Mouse (Mus musculus) forebrain, embryonic 13.5 days (tissue): ENCODE measurements around the gene Epha4. TPM values are rescaled to one million over a fixed set of nuclear protein-coding genes. Genes with fewer than 3 reads are reported as not detected.

Experiments
- ATAC-seq: fragments of 200-750 bp; cut with Nextera tagmentation; 2 replicates; pipeline ENCODE4 v1.8.0; 2017
- H3K27ac ChIP-seq: fragments of 300-500 bp; sonication (generic); 2 replicates; pipeline ENCODE4 v1.5.1; 2015; ENCODE audit warnings: inconsistent platforms, mild to moderate bottlenecking, moderate library complexity
- H3K27me3 ChIP-seq: fragments of 300-500 bp; sonication (generic); 2 replicates; pipeline ENCODE4 v1.6.1; 2015; ENCODE audit warnings: mild to moderate bottlenecking, inconsistent platforms
- H3K36me3 ChIP-seq: fragments of 300-500 bp; sonication (generic); 2 replicates; pipeline ENCODE4 v1.6.1; 2015; ENCODE audit warnings: mild to moderate bottlenecking, inconsistent platforms; ENCODE audit not compliant: poor library complexity, severe bottlenecking
- H3K4me1 ChIP-seq: fragments of 300-500 bp; sonication (generic); 2 replicates; pipeline ENCODE4 v1.6.1; 2015; ENCODE audit warnings: inconsistent platforms
- H3K4me2 ChIP-seq: fragments of 300-500 bp; sonication (generic); 2 replicates; pipeline ENCODE4 v1.6.1; 2015; ENCODE audit warnings: inconsistent platforms, mild to moderate bottlenecking, moderate library complexity
- H3K4me3 ChIP-seq: fragments of 300-500 bp; sonication (generic); 2 replicates; pipeline ENCODE4 v1.5.1; 2015; ENCODE audit warnings: mild to moderate bottlenecking, inconsistent platforms
- H3K9ac ChIP-seq: fragments of 300-500 bp; sonication (generic); 2 replicates; pipeline ENCODE4 v1.6.1; 2015; ENCODE audit warnings: mild to moderate bottlenecking, inconsistent platforms
- H3K9me3 ChIP-seq: fragments of 300-500 bp; sonication (generic); replicated peaks from 2 replicates; pipeline ENCODE4 v1.6.1; 2016; ENCODE audit warnings: inconsistent platforms
- WGBS: fragments of 180-500 bp; shearing (Covaris S2); methylation state at CpG from one replicate; pipeline ENCODE4 v1.1.7; 2015; 5-methylcytosine and 5-hydroxymethylcytosine counted together
- polyA plus RNA-seq: library from polyadenylated mRNA; unstranded; fragments of >200 nt; fragmentation: Nextera tagmentation; extraction: Ambion mirVana; gene quantifications from 2 replicates; pipeline ENCODE4 v1.2.1, GENCODE M21; 2015

The Epha4 gene
- polyA plus RNA-seq, 1 experiment from 2014 or later: 83.6 TPM

- H3K36me3 ChIP-seq: peaks cover 6% of the 10 kb centered on the region; the same call in 1 of the 2 replicates
- no peak overlapping the region for H3K9ac ChIP-seq
- no peak overlapping the region for H3K4me2 ChIP-seq
- H3K4me1 ChIP-seq: peaks cover 38% of the 10 kb centered on the region
- no peak overlapping the region for H3K27ac ChIP-seq
- H3K27me3 ChIP-seq: no peaks in the 10 kb centered on the region
- WGBS: 69% methylated on average over 5 of the region's 5 CpGs
- no peaks in the 10 kb centered on the region for H3K9me3 ChIP-seq
- H3K4me3 ChIP-seq: no peak overlapping the region
- no peak for ATAC-seq
Measured at GRCm38 (mm10) chr1:77471447-77471846, 43.4 kb downstream of the Epha4 start.

- Histone ChIP-seq H3K27ac (no peak overlapping the region), H3K9me3 (no peaks in the 10 kb centered on the region), H3K27me3 (no peaks in the 10 kb centered on the region), H3K4me3 (no peak overlapping the region), H3K4me2 (no peak overlapping the region), H3K4me1 (peaks cover 38% of the 10 kb centered on the region), H3K36me3 (peaks cover 6% of the 10 kb centered on the region; the same call in 1 of the 2 replicates), H3K9ac (no peak overlapping the region)
- no peak for ATAC-seq
- WGBS: 62% methylated on average over 5 of the region's 5 CpGs
Measured at GRCm38 (mm10) chr1:77471037-77471436, 43.9 kb downstream of the Epha4 start.

GRCm38 (mm10) chr1:77468717-77469314 is 46.1 kb downstream of the Epha4 start:
- WGBS: 75% methylated on average over 5 of the region's 5 CpGs
- Histone ChIP-seq H3K4me1 (peaks cover 47% of the 10 kb centered on the region), H3K9me3 (no peaks in the 10 kb centered on the region), H3K4me3 (no peak overlapping the region), H3K27ac (no peak overlapping the region), H3K4me2 (no peak overlapping the region), H3K36me3 (peaks cover 3% of the 10 kb centered on the region; the same call in 1 of the 2 replicates), H3K27me3 (no peaks in the 10 kb centered on the region), H3K9ac (no peak overlapping the region)
- no peak for ATAC-seq

- Histone ChIP-seq H3K4me1 (peaks cover 51% of the 10 kb centered on the region), H3K27ac (no peak overlapping the region), H3K9me3 (no peaks in the 10 kb centered on the region), H3K27me3 (no peaks in the 10 kb centered on the region), H3K4me3 (no peak overlapping the region), H3K9ac (no peak overlapping the region), H3K4me2 (no peak overlapping the region), H3K36me3 (no peaks in the 10 kb centered on the region)
- 83% methylated on average over 4 of the region's 4 CpGs for WGBS
- no peak for ATAC-seq
Measured at GRCm38 (mm10) chr1:77465524-77465923, 49.4 kb downstream of the Epha4 start.

- Histone ChIP-seq H3K4me2 (no peak overlapping the region), H3K9ac (no peak overlapping the region), H3K9me3 (no peaks in the 10 kb centered on the region), H3K27ac (no peak overlapping the region), H3K27me3 (no peaks in the 10 kb centered on the region), H3K4me1 (peaks cover 46% of the 10 kb centered on the region), H3K4me3 (no peak overlapping the region), H3K36me3 (no peaks in the 10 kb centered on the region)
- no peak for ATAC-seq
- WGBS: 73% methylated on average over 1 of the region's 1 CpGs
Measured at GRCm38 (mm10) chr1:77464108-77464507, 50.8 kb downstream of the Epha4 start.

GRCm38 (mm10) chr1:77461877-77462615 is 52.8 kb downstream of the Epha4 start:
- H3K36me3 ChIP-seq: no peaks in the 10 kb centered on the region
- WGBS: 6% methylated on average over 3 of the region's 3 CpGs
- no peak overlapping the region for H3K4me2 ChIP-seq
- no peak overlapping the region; the same call in 1 of the 2 replicates for H3K27ac ChIP-seq
- H3K27me3 ChIP-seq: no peaks in the 10 kb centered on the region
- H3K9ac ChIP-seq: no peak overlapping the region
- H3K4me1 ChIP-seq: peaks cover 62% of the 10 kb centered on the region
- ATAC-seq: no peak
- no peaks in the 10 kb centered on the region for H3K9me3 ChIP-seq
- H3K4me3 ChIP-seq: no peak overlapping the region

- 68% methylated on average over 11 of the region's 11 CpGs for WGBS
Measured at GRCm38 (mm10) chr1:77460831-77461629, 53.9 kb downstream of the Epha4 start.

GRCm38 (mm10) chr1:77458751-77459385 is 56.0 kb downstream of the Epha4 start:
- no peak overlapping the region for H3K4me3 ChIP-seq
- H3K27me3 ChIP-seq: no peaks in the 10 kb centered on the region
- H3K27ac ChIP-seq: no peak overlapping the region
- no peaks in the 10 kb centered on the region for H3K9me3 ChIP-seq
- no peak overlapping the region for H3K9ac ChIP-seq
- no peaks in the 10 kb centered on the region for H3K36me3 ChIP-seq
- H3K4me2 ChIP-seq: no peak overlapping the region
- no peak for ATAC-seq
- WGBS: 75% methylated on average over 7 of the region's 7 CpGs
- peaks cover 48% of the 10 kb centered on the region for H3K4me1 ChIP-seq

More at GRCm38 (mm10) chr1:77460831-77461629, 53.9 kb downstream of the Epha4 start:
- H3K27ac ChIP-seq: no peak overlapping the region
- no peak overlapping the region for H3K4me3 ChIP-seq
- no peaks in the 10 kb centered on the region for H3K27me3 ChIP-seq
- H3K4me1 ChIP-seq: peaks cover 64% of the 10 kb centered on the region
- no peak overlapping the region for H3K4me2 ChIP-seq
- no peaks in the 10 kb centered on the region for H3K36me3 ChIP-seq
- H3K9ac ChIP-seq: no peak overlapping the region
- no peaks in the 10 kb centered on the region for H3K9me3 ChIP-seq
- ATAC-seq: no peak

GRCm38 (mm10) chr1:77457446-77457800 is 57.5 kb downstream of the Epha4 start:
- Histone ChIP-seq H3K4me3 (no peak overlapping the region), H3K9me3 (no peaks in the 10 kb centered on the region), H3K27ac (no peak overlapping the region), H3K36me3 (no peaks in the 10 kb centered on the region), H3K4me1 (peaks cover 35% of the 10 kb centered on the region), H3K4me2 (no peak overlapping the region), H3K9ac (no peak overlapping the region), H3K27me3 (no peaks in the 10 kb centered on the region)
- 25% methylated on average over 6 of the region's 6 CpGs for WGBS
- ATAC-seq: no peak

- no peak overlapping the region for H3K4me2 ChIP-seq
- H3K27ac ChIP-seq: no peak overlapping the region
- H3K4me3 ChIP-seq: no peak overlapping the region
- H3K9ac ChIP-seq: no peak overlapping the region
- no peaks in the 10 kb centered on the region for H3K9me3 ChIP-seq
- H3K27me3 ChIP-seq: no peaks in the 10 kb centered on the region
- no peak for ATAC-seq
- peaks cover 29% of the 10 kb centered on the region for H3K4me1 ChIP-seq
- WGBS: 15% methylated on average over 7 of the region's 7 CpGs
- no peaks in the 10 kb centered on the region for H3K36me3 ChIP-seq
Measured at GRCm38 (mm10) chr1:77456695-77457445, 58.0 kb downstream of the Epha4 start.

GRCm38 (mm10) chr1:77453811-77454210 is 61.1 kb downstream of the Epha4 start:
- ATAC-seq: no peak
- Histone ChIP-seq H3K27me3 (no peaks in the 10 kb centered on the region), H3K9ac (no peak overlapping the region), H3K36me3 (no peaks in the 10 kb centered on the region), H3K4me2 (no peak overlapping the region), H3K4me1 (peaks cover 27% of the 10 kb centered on the region), H3K27ac (no peak overlapping the region), H3K9me3 (no peaks in the 10 kb centered on the region), H3K4me3 (no peak overlapping the region)
- 100% methylated on average over 1 of the region's 1 CpGs for WGBS
